Mouse (Mus musculus): ENCODE data around the gene Sparc.
A peak's percentile ranks its signal among the peaks of the same experiment; 100 is the strongest.

Gene Sparc

GRCm38 (mm10) chr11:55405601-55406469 is 17.1 kb downstream of the Sparc start:
- peak; percentile 55 for DNase-seq (ENCODE audit: low spot score)

- peak; percentile 64 for DNase-seq (ENCODE audit: low spot score)
These were observed 18.1 kb downstream of the Sparc start for GRCm38 (mm10) chr11:55404659-55405457.

- peak; percentile 64 for DNase-seq (ENCODE audit: low spot score)
These were observed 22.1 kb downstream of the Sparc start for GRCm38 (mm10) chr11:55400863-55401262.

GRCm38 (mm10) chr11:55398371-55398770 is 24.6 kb downstream of the Sparc start:
- DNase-seq (ENCODE audit: low spot score), result no peak

- peak; percentile 16 for DNase-seq (ENCODE audit: low spot score)
These were observed 25.5 kb downstream of the Sparc start for GRCm38 (mm10) chr11:55397441-55397840.

- no peak for DNase-seq (ENCODE audit: low spot score)
These were observed 25.9 kb downstream of the Sparc start for GRCm38 (mm10) chr11:55397036-55397435.

- DNase-seq (ENCODE audit: low spot score), result no peak
These were observed 27.8 kb downstream of the Sparc start for GRCm38 (mm10) chr11:55395073-55395642.

GRCm38 (mm10) chr11:55394592-55394991 is 28.4 kb downstream of the Sparc start:
- DNase-seq (ENCODE audit: low spot score), result no peak

- DNase-seq (ENCODE audit: low spot score), result peak; percentile 43
These were observed 30.5 kb downstream of the Sparc start for GRCm38 (mm10) chr11:55392474-55392873.

GRCm38 (mm10) chr11:55389778-55390177 is 33.2 kb downstream of the Sparc start:
- DNase-seq (ENCODE audit: low spot score), result peak; percentile 63

GRCm38 (mm10) chr11:55387576-55387975 is 35.4 kb downstream of the Sparc start:
- no peak for DNase-seq (ENCODE audit: low spot score)

GRCm38 (mm10) chr11:55386424-55387063 is 36.4 kb downstream of the Sparc start:
- peak; percentile 84 for DNase-seq (ENCODE audit: low spot score)

- DNase-seq (ENCODE audit: low spot score), result no peak
These were observed 39.4 kb downstream of the Sparc start for GRCm38 (mm10) chr11:55383463-55384045.

GRCm38 (mm10) chr11:55380908-55381307 is 42.1 kb downstream of the Sparc start:
- no peak for DNase-seq (ENCODE audit: low spot score)

- DNase-seq (ENCODE audit: low spot score), result peak; percentile 74
These were observed 44.6 kb downstream of the Sparc start for GRCm38 (mm10) chr11:55378371-55378770.

GRCm38 (mm10) chr11:55373838-55374237 is 49.1 kb downstream of the Sparc start:
- no peak for DNase-seq (ENCODE audit: low spot score)

- no peak for DNase-seq (ENCODE audit: low spot score)
These were observed 49.6 kb downstream of the Sparc start for GRCm38 (mm10) chr11:55373373-55373772.

- DNase-seq (ENCODE audit: low spot score), result no peak
These were observed 51.0 kb downstream of the Sparc start for GRCm38 (mm10) chr11:55372001-55372400.

- DNase-seq (ENCODE audit: low spot score), result peak; percentile 84
These were observed 53.9 kb downstream of the Sparc start for GRCm38 (mm10) chr11:55369093-55369471.

- no peak for DNase-seq (ENCODE audit: low spot score)
These were observed 54.4 kb downstream of the Sparc start for GRCm38 (mm10) chr11:55368388-55369092.

GRCm38 (mm10) chr11:55367783-55368182 is 55.2 kb downstream of the Sparc start:
- no peak for DNase-seq (ENCODE audit: low spot score)

All from lung, postnatal 25 days (tissue).